Mouse (Mus musculus) gastrocnemius, adult 2 months (tissue): ENCODE measurements around the gene Slain1. TPM values are rescaled to one million over a fixed set of nuclear protein-coding genes. Genes with fewer than 3 reads are reported as not detected.

Source experiments
- DNase-seq: peaks from one replicate; pipeline ENCODE4 v3.0.0; 2022
- H3K27ac ChIP-seq: fragments of 200-600 bp; 2 replicates; pipeline ENCODE4 v1.8.1; 2022; ENCODE audit warnings: mild to moderate bottlenecking
- H3K4me3 ChIP-seq: fragments of 200-600 bp; 2 replicates; pipeline ENCODE4 v1.8.1; 2022; ENCODE audit warnings: mild to moderate bottlenecking, moderate library complexity
- CTCF ChIP-seq: fragments of 200-600 bp; IDR thresholded peaks from 2 replicates; pipeline ENCODE4 v1.8.1; 2022; ENCODE audit warnings: antibody characterized with exemption, mild to moderate bottlenecking, moderate library complexity
- intact Hi-C: fragments of 180-260 bp; cut with DNase I; formaldehyde crosslinking; loops from one replicate; pipeline ENCODE4 v1.15.1; 2025
- total RNA-seq, 2 experiments: library from RNA; stranded (reverse); gene quantifications; 2 replicates each; pipeline ENCODE4 v1.2.3; 2021

Gene Slain1
- total RNA-seq, 2 experiments from 2014 or later = not detected

- no peak for DNase-seq
- no peak for TF ChIP-seq CTCF
- H3K27ac ChIP-seq = no peak overlapping the region
- peak overlapping the region; percentile 54 for H3K4me3 ChIP-seq
- intact Hi-C loops = loop anchor here (10.0 kb wide), 1 partner anchor 306 kb away; no protein-coding TSS in a partner anchor
Measured at GRCm38 (mm10) chr14:103718393-103718792, 68.4 kb downstream of the Slain1 start.

DNA sequence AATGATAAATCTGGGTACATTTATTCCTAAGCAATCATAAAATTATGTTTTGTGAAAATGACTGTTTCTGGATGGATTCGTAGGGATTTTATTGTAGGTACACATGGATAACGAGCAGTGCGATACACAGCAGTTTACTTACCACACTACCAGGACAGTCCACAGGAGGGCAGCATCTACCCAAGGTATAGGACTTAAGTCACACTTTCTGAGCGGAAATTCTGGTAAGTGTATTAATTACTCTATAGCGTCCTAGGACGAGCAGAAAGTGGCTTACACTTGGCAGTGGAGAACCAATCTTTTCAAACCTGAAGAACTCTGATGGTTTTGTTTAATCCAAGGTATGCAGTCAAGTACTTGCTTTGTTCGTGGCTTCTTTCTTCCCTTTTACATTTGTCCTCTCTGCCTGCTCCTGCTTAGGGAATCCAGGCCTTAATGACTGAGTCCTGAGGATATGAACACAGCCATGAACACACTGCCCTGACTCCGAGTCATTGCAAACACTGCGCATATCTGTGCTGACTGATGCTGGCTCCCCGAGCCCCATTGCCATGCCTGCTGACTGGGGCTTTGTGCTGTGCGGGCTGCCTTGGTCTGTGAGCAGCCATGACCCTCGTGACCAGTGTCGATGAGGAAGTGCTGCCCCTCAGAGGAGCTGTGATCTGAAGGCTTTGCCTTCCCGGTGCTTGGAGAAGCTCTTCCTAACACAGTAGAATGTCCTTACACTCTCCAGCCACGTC, 69.0 kb downstream of the Slain1 start:
- DNase-seq = peak; percentile 82
- peak overlapping the region; percentile 79 for H3K27ac ChIP-seq
- intact Hi-C loops = loop anchor here (10.0 kb wide), 1 partner anchor 306 kb away; no protein-coding TSS in a partner anchor
- peak overlapping the region; percentile 54 for H3K4me3 ChIP-seq
- TF ChIP-seq CTCF = peak; percentile 93

DNA sequence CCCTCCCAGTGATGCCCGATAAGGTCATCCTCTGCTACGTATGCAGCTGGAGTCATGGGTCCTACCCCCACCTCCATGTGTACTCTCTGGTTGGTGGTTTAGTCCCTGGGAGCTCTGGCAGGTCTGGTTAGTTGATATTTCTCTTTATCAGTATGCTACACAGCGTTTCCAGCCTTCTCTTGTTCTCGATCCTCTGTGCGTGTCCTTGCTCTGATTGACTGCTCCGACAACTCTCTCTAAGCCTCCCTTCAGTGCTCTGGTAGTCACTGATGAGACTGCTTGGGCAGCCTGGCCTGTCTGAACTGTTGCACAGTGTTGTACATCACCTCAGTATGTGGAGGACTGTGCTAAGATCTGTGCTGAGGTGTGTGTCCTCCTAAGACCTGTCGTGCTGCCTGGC, 70.1 kb downstream of the Slain1 start:
- intact Hi-C loops = loop anchor here (10.0 kb wide), 2 partner anchors 125 to 1095 kb away; partner anchors contain the start of gene Ednrb
- no peak for TF ChIP-seq CTCF
- H3K4me3 ChIP-seq = no peak overlapping the region
- peak overlapping the region; percentile 24; the same call in 1 of the 2 replicates for H3K27ac ChIP-seq
- DNase-seq = no peak

DNA sequence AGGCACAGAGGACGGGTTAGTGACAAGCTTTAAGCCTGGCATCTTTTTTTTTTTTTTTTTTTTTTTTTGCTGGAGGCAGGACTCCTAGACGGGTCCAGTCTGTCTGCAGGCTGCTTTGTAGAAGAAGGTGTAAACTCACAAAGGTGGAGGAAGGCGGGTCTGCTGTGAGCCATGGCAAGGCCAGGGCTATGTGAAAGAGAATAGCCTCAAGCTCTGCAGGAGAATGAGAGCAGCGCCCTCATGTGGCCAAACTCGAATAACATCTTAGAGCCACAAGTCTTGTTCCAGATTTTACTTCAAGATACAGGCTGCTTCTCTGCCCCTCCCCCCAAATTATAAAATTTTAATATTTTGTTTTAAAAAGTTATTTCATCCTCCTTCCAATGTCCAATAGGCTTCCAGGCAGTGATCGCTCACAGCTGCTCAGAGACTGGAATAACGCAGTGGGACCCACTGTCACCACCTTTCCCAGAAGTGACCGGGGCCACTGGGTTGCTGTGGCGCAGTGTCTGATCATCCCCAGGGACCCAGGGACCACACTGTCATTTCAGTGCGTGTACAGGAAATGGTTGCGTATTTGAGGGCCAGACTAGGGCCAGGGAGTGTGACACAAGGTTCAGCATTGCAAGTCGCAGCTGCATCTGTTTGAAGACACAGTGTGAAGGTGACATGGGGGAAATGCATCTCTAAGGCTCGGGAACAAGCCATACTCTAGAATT, 70.8 kb downstream of the Slain1 start:
- no peak overlapping the region for H3K4me3 ChIP-seq
- TF ChIP-seq CTCF = peak; percentile 64
- H3K27ac ChIP-seq = no peak overlapping the region
- intact Hi-C loops = loop anchor here (10.0 kb wide), 2 partner anchors 124 to 1094 kb away; partner anchors contain the start of gene Ednrb
- DNase-seq = peak; percentile 62

GRCm38 (mm10) chr14:103723314-103723713, 73.3 kb downstream of the Slain1 start:
- no peak overlapping the region for H3K4me3 ChIP-seq
- TF ChIP-seq CTCF = no peak
- intact Hi-C loops = loop anchor here (10.0 kb wide), 2 partner anchors 121 to 1091 kb away; partner anchors contain the start of gene Ednrb
- no peak for DNase-seq
- H3K27ac ChIP-seq = no peak overlapping the region

GRCm38 (mm10) chr14:103723841-103724240, 73.8 kb downstream of the Slain1 start:
- no peak for DNase-seq
- Histone ChIP-seq H3K27ac (no peak overlapping the region), H3K4me3 (no peak overlapping the region)
- no peak for TF ChIP-seq CTCF
- intact Hi-C loops = loop anchor here (10.0 kb wide), 2 partner anchors 121 to 1091 kb away; partner anchors contain the start of gene Ednrb

DNA sequence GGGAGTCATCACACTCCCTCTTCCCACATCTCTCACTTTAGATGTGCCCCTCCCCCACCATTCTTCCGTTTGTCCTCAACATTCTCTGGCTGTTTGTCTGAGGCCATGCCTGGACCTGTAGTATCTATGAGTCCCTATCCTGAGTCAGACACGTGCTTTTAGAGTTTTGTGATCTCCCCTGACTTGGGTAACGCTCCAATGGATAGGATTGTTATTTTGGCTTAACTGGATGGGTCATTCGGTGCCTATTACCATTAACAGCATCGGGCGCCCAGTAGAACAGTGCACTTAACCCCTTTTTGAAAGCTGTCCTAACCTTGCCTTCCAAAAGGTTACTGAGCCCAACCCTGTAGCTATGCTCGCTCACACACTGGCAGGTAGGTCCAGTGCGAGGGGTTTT, 78.5 kb downstream of the Slain1 start:
- intact Hi-C loops = loop anchor here (10.0 kb wide), 2 partner anchors 116 to 1086 kb away; partner anchors contain the start of gene Ednrb
- TF ChIP-seq CTCF = no peak
- H3K27ac ChIP-seq = no peak overlapping the region
- H3K4me3 ChIP-seq = no peak overlapping the region
- DNase-seq = no peak

DNA sequence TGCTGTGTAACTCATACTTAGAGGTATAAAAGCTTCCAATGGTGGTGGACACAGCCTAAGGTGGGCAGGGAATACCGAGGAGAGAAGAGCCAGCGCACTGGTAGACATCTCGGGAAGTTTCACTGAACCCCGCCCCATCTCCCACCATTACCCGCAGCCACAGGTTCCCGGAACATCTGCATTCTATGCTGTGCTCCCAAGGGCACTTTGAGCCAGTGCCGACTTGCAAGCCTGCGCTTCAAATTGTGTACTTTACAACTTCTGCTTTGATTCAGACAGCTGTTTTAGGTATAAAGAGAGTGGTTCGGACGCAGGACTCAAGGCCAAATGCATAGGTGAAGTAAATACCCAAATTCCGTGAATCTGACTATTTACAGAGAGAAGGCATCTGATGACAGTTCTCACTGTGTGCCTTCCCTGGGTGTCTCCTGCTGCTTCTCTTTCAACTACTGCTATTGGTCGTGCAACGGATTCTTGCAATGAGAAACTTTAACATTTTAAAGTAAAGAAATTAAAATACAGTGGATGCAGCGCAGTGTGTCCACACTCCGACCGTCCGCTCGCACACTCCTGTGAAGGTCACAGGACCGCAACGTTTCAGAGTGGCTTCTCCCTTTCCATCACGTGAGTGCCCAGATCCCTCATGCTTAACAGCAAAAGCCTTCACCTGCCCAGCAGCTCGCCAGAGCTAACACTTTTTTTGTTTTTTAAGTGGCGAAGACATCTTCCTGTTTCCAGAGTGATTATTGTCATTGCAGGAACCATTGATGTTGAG, 79.1 kb downstream of the Slain1 start:
- Histone ChIP-seq H3K4me3 (no peak overlapping the region), H3K27ac (no peak overlapping the region)
- no peak for TF ChIP-seq CTCF
- no peak for DNase-seq
- intact Hi-C loops = loop anchor here (10.0 kb wide), 2 partner anchors 116 to 1086 kb away; partner anchors contain the start of gene Ednrb

GRCm38 (mm10) chr14:103729760-103730367, 79.8 kb downstream of the Slain1 start:
- H3K4me3 ChIP-seq = no peak overlapping the region
- H3K27ac ChIP-seq = no peak overlapping the region
- no peak for TF ChIP-seq CTCF
- no peak for DNase-seq
- intact Hi-C loops = loop anchor here (10.0 kb wide), 2 partner anchors 115 to 1085 kb away; partner anchors contain the start of gene Ednrb

DNA sequence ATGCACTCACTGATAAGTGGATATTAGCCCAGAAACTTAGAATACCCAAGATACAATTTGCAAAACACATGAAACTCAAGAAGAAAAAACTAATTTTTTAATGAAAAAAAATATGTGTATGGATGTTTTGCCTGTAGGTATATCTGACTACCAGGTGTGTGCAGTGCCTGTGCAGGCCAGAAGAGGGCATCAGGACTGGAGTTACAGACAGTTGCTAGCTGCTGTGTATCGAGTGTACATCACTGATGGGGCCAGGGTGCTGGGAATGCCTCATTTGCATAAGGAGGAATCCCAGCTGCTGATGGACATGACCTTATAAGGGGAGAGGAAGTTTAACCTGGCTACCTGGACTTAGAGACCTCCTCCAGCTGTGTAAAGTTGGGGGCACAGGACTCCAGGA, 82.6 kb downstream of the Slain1 start:
- peak; percentile 28; the same call in 1 of the 2 replicates for TF ChIP-seq CTCF
- H3K4me3 ChIP-seq = no peak overlapping the region
- intact Hi-C loops = no loop called here
- H3K27ac ChIP-seq = no peak overlapping the region
- no peak for DNase-seq

- Histone ChIP-seq H3K4me3 (no peak overlapping the region), H3K27ac (0 out of 2 replicates have a peak overlapping the region, but pooled peaks have one; percentile 38)
- DNase-seq = no peak
- intact Hi-C loops = no loop called here
- peak; percentile 20; the same call in 1 of the 2 replicates for TF ChIP-seq CTCF
Measured at GRCm38 (mm10) chr14:103741216-103741615, 91.2 kb downstream of the Slain1 start.
